Mouse (Mus musculus) layer of hippocampus, postnatal 25 days (tissue): ENCODE data around the gene Aak1. TPM values are rescaled to one million over a fixed set of nuclear protein-coding genes. Genes with fewer than 3 reads are reported as not detected.

Experiments used
- DNase-seq, 2 experiments: peaks; one replicate each; pipeline ENCODE4 v3.0.0; 2022; ENCODE audit warnings: mixed read lengths in 2 of 2, low spot score in 1 of 2; ENCODE audit errors: extremely low spot score in 1 of 2
- total RNA-seq, 2 experiments: library from RNA; stranded (reverse); gene quantifications; 2 replicates each; pipeline ENCODE4 v1.2.3; 2021

Aak1 gene
- total RNA-seq = 100 to 1,000 TPM; 399 to 433 TPM

GRCm38 (mm10) chr6:86848915-86849644, at the start of gene Aak1:
TSS of gene Aak1 (plus strand) at chr6:86849517.
- peak; percentile 82 to 94 for DNase-seq

- DNase-seq = no peak
Measured at GRCm38 (mm10) chr6:86800467-86800866, 48.9 kb upstream of the Aak1 start.

- no peak for DNase-seq
Measured at GRCm38 (mm10) chr6:86801431-86801830, 47.9 kb upstream of the Aak1 start.

- no peak for DNase-seq
Measured at GRCm38 (mm10) chr6:86804646-86805045, 44.7 kb upstream of the Aak1 start.

GRCm38 (mm10) chr6:86806455-86807086, 42.7 kb upstream of the Aak1 start:
- peak; percentile 52 to 75 for DNase-seq

- DNase-seq = no peak
Measured at GRCm38 (mm10) chr6:86812919-86813318, 36.4 kb upstream of the Aak1 start.

- peak; percentile 43 to 81 for DNase-seq
Measured at GRCm38 (mm10) chr6:86813341-86813740, 36.0 kb upstream of the Aak1 start.

- no peak for DNase-seq
Measured at GRCm38 (mm10) chr6:86814926-86815325, 34.4 kb upstream of the Aak1 start.

- DNase-seq = no peak
Measured at GRCm38 (mm10) chr6:86815436-86815835, 33.9 kb upstream of the Aak1 start.

GRCm38 (mm10) chr6:86816586-86816985, 32.7 kb upstream of the Aak1 start:
- DNase-seq = no peak

- no peak for DNase-seq
Measured at GRCm38 (mm10) chr6:86818914-86819313, 30.4 kb upstream of the Aak1 start.

- no peak for DNase-seq
Measured at GRCm38 (mm10) chr6:86819926-86820325, 29.4 kb upstream of the Aak1 start.

GRCm38 (mm10) chr6:86820690-86821089, 28.6 kb upstream of the Aak1 start:
- DNase-seq = no peak

GRCm38 (mm10) chr6:86822285-86823050, 26.8 kb upstream of the Aak1 start:
- peak; percentile 42 to 59 for DNase-seq

GRCm38 (mm10) chr6:86823051-86823431, 26.3 kb upstream of the Aak1 start:
- DNase-seq = no peak

GRCm38 (mm10) chr6:86823824-86824223, 25.5 kb upstream of the Aak1 start:
- no peak for DNase-seq

GRCm38 (mm10) chr6:86824401-86824800, 24.9 kb upstream of the Aak1 start:
- no peak for DNase-seq

- no peak for DNase-seq
Measured at GRCm38 (mm10) chr6:86827432-86827831, 21.9 kb upstream of the Aak1 start.

GRCm38 (mm10) chr6:86829768-86830167, 19.5 kb upstream of the Aak1 start:
- DNase-seq = no peak

- DNase-seq = no peak
Measured at GRCm38 (mm10) chr6:86830738-86831500, 18.4 kb upstream of the Aak1 start.
